Mouse (Mus musculus) hindbrain, embryonic 13.5 days (tissue): ENCODE results near the gene Tuba8. TPM values are rescaled to one million over a fixed set of nuclear protein-coding genes. Genes with fewer than 3 reads are reported as not detected.

Source experiments
- ATAC-seq: fragments of 200-750 bp; cut with Nextera tagmentation; 2 replicates; pipeline ENCODE4 v1.8.0; 2017; ENCODE audit warnings: moderate TSS enrichment; ENCODE audit not compliant: low FRiP score
- H3K27ac ChIP-seq: fragments of 300-500 bp; sonication (generic); 2 replicates; pipeline ENCODE4 v1.5.1; 2015; ENCODE audit warnings: inconsistent platforms, mild to moderate bottlenecking, moderate library complexity
- H3K27me3 ChIP-seq: fragments of 300-500 bp; sonication (generic); 2 replicates; pipeline ENCODE4 v1.6.1; 2015; ENCODE audit warnings: mild to moderate bottlenecking, inconsistent platforms
- H3K36me3 ChIP-seq: fragments of 300-500 bp; sonication (generic); 2 replicates; pipeline ENCODE4 v1.6.1; 2015; ENCODE audit warnings: mild to moderate bottlenecking, inconsistent platforms
- H3K4me1 ChIP-seq: fragments of 300-500 bp; sonication (generic); replicated peaks from 2 replicates; pipeline ENCODE4 v1.6.1; 2015; ENCODE audit warnings: inconsistent platforms
- H3K4me2 ChIP-seq: fragments of 300-500 bp; sonication (generic); 2 replicates; pipeline ENCODE4 v1.6.1; 2015; ENCODE audit warnings: inconsistent platforms, mild to moderate bottlenecking, moderate library complexity
- H3K4me3 ChIP-seq: fragments of 300-500 bp; sonication (generic); 2 replicates; pipeline ENCODE4 v1.5.1; 2015; ENCODE audit warnings: mild to moderate bottlenecking, inconsistent platforms
- H3K9ac ChIP-seq: fragments of 300-500 bp; sonication (generic); 2 replicates; pipeline ENCODE4 v1.6.1; 2015; ENCODE audit warnings: mild to moderate bottlenecking, inconsistent platforms
- H3K9me3 ChIP-seq: fragments of 300-500 bp; sonication (generic); 2 replicates; pipeline ENCODE4 v1.6.1; 2016; ENCODE audit warnings: inconsistent platforms
- WGBS: fragments of 180-500 bp; shearing (Covaris S2); methylation state at CpG from one replicate; pipeline ENCODE4 v1.1.7; 2015; 5-methylcytosine and 5-hydroxymethylcytosine counted together
- polyA plus RNA-seq: library from polyadenylated mRNA; unstranded; fragments of >200 nt; fragmentation: Nextera tagmentation; extraction: Ambion mirVana; gene quantifications from 2 replicates; pipeline ENCODE4 v1.2.1, GENCODE M21; 2015

Gene Tuba8
- polyA plus RNA-seq, 1 experiment from 2014 or later: 0.40 TPM

- Histone ChIP-seq H3K9ac (peak within 1 kb of the TSS; percentile 72), H3K36me3 (no peaks in the 10 kb centered on the region), H3K27me3 (peaks cover 26% of the 10 kb centered on the region), H3K27ac (no peak within 1 kb of the TSS), H3K9me3 (no peaks in the 10 kb centered on the region), H3K4me1 (peaks cover 10% of the 10 kb centered on the region), H3K4me3 (peak within 1 kb of the TSS; percentile 52), H3K4me2 (peak within 1 kb of the TSS; percentile 78)
- ATAC-seq: peak; percentile 91
- 10% methylated on average over 35 of the region's 35 CpGs for WGBS
Measured at GRCm38 (mm10) chr6:121245127-121246036, 34.9 kb downstream of the Tuba8 start, which contains the start of gene Usp18. TSS of gene Usp18 (plus strand) at chr6:121245906.

- Histone ChIP-seq H3K9me3 (no peaks in the 10 kb centered on the region), H3K27me3 (peaks cover 26% of the 10 kb centered on the region), H3K4me3 (peak overlapping the region; percentile 52), H3K27ac (no peak overlapping the region), H3K9ac (peak overlapping the region; percentile 72), H3K4me2 (peak overlapping the region; percentile 78), H3K4me1 (peaks cover 10% of the 10 kb centered on the region), H3K36me3 (no peaks in the 10 kb centered on the region)
- peak; percentile 50; the same call in 1 of the 2 replicates for ATAC-seq
- WGBS: 12% methylated on average over 4 of the region's 4 CpGs
Measured at GRCm38 (mm10) chr6:121246037-121246361, 35.5 kb downstream of the Tuba8 start.

- no peak for ATAC-seq
- Histone ChIP-seq H3K4me3 (no peak overlapping the region), H3K9me3 (no peaks in the 10 kb centered on the region), H3K27me3 (peaks cover 13% of the 10 kb centered on the region), H3K4me1 (peaks cover 6% of the 10 kb centered on the region), H3K9ac (no peak overlapping the region), H3K4me2 (no peak overlapping the region), H3K27ac (no peak overlapping the region), H3K36me3 (no peaks in the 10 kb centered on the region)
- WGBS: 50% methylated on average over 1 of the region's 1 CpGs
Measured at GRCm38 (mm10) chr6:121250406-121250805, 39.9 kb downstream of the Tuba8 start.

- 73% methylated on average over 5 of the region's 5 CpGs for WGBS
- Histone ChIP-seq H3K9ac (no peak overlapping the region), H3K9me3 (no peaks in the 10 kb centered on the region), H3K4me1 (no peaks in the 10 kb centered on the region), H3K27ac (no peak overlapping the region), H3K36me3 (no peaks in the 10 kb centered on the region), H3K4me2 (no peak overlapping the region), H3K4me3 (no peak overlapping the region), H3K27me3 (peaks cover 13% of the 10 kb centered on the region)
- ATAC-seq: no peak
Measured at GRCm38 (mm10) chr6:121251256-121251655, 40.8 kb downstream of the Tuba8 start.

- no peak overlapping the region for H3K4me3 ChIP-seq
- H3K9ac ChIP-seq: no peak overlapping the region
- no peak overlapping the region for H3K27ac ChIP-seq
- H3K9me3 ChIP-seq: 0 out of 2 replicates have a peak, but pooled peaks cover 2% of the 10 kb centered on the region
- H3K27me3 ChIP-seq: no peaks in the 10 kb centered on the region
- no peaks in the 10 kb centered on the region for H3K4me1 ChIP-seq
- no peak for ATAC-seq
- H3K4me2 ChIP-seq: no peak overlapping the region
- 33% methylated on average over 9 of the region's 9 CpGs for WGBS
- no peaks in the 10 kb centered on the region for H3K36me3 ChIP-seq
Measured at GRCm38 (mm10) chr6:121260548-121260947, 50.1 kb downstream of the Tuba8 start.

- no peak overlapping the region for H3K4me2 ChIP-seq
- no peak for ATAC-seq
- no peak overlapping the region for H3K27ac ChIP-seq
- H3K36me3 ChIP-seq: no peaks in the 10 kb centered on the region
- H3K27me3 ChIP-seq: no peaks in the 10 kb centered on the region
- H3K4me3 ChIP-seq: no peak overlapping the region
- 0 out of 2 replicates have a peak, but pooled peaks cover 9% of the 10 kb centered on the region for H3K9me3 ChIP-seq
- 81% methylated on average over 8 of the region's 8 CpGs for WGBS
- no peak overlapping the region for H3K9ac ChIP-seq
- H3K4me1 ChIP-seq: no peaks in the 10 kb centered on the region
Measured at GRCm38 (mm10) chr6:121261233-121261632, 50.7 kb downstream of the Tuba8 start.

- no peaks in the 10 kb centered on the region for H3K27me3 ChIP-seq
- 95% methylated on average over 10 of the region's 10 CpGs for WGBS
Measured at GRCm38 (mm10) chr6:121262004-121262403, 51.5 kb downstream of the Tuba8 start.

GRCm38 (mm10) chr6:121262496-121262895 lies 52.0 kb downstream of the Tuba8 start:
- Histone ChIP-seq H3K9ac (no peak overlapping the region), H3K9me3 (0 out of 2 replicates have a peak, but pooled peaks cover 8% of the 10 kb centered on the region), H3K36me3 (no peaks in the 10 kb centered on the region), H3K4me1 (no peaks in the 10 kb centered on the region), H3K27ac (no peak overlapping the region), H3K4me2 (no peak overlapping the region), H3K27me3 (no peaks in the 10 kb centered on the region), H3K4me3 (no peak overlapping the region)
- no peak for ATAC-seq
- WGBS: 92% methylated on average over 11 of the region's 11 CpGs

More at GRCm38 (mm10) chr6:121262004-121262403, 51.5 kb downstream of the Tuba8 start:
- Histone ChIP-seq H3K4me1 (no peaks in the 10 kb centered on the region), H3K9me3 (0 out of 2 replicates have a peak, but pooled peaks cover 9% of the 10 kb centered on the region), H3K4me2 (no peak overlapping the region), H3K36me3 (no peaks in the 10 kb centered on the region), H3K9ac (no peak overlapping the region), H3K4me3 (no peak overlapping the region), H3K27ac (no peak overlapping the region)
- ATAC-seq: no peak

GRCm38 (mm10) chr6:121270156-121270555 lies 59.7 kb downstream of the Tuba8 start:
- 86% methylated on average over 6 of the region's 6 CpGs for WGBS
- Histone ChIP-seq H3K27me3 (no peaks in the 10 kb centered on the region), H3K27ac (no peak overlapping the region), H3K4me3 (no peak overlapping the region), H3K9ac (no peak overlapping the region), H3K9me3 (0 out of 2 replicates have a peak, but pooled peaks cover 6% of the 10 kb centered on the region), H3K36me3 (no peaks in the 10 kb centered on the region), H3K4me2 (no peak overlapping the region), H3K4me1 (peaks cover 2% of the 10 kb centered on the region; the same call in 1 of the 2 replicates)
- no peak for ATAC-seq

GRCm38 (mm10) chr6:121271707-121272074 lies 61.2 kb downstream of the Tuba8 start:
- 17% methylated on average over 4 of the region's 4 CpGs for WGBS
- ATAC-seq: peak; percentile 53; the same call in 1 of the 2 replicates

GRCm38 (mm10) chr6:121272075-121272800 lies 61.7 kb downstream of the Tuba8 start:
- H3K4me2 ChIP-seq: peak overlapping the region; percentile 61
- peak; percentile 95 for ATAC-seq
- H3K4me3 ChIP-seq: peak overlapping the region; percentile 42
- H3K9me3 ChIP-seq: no peaks in the 10 kb centered on the region
- H3K9ac ChIP-seq: peak overlapping the region; percentile 53; the same call in 1 of the 2 replicates
- peak overlapping the region; percentile 85 for H3K27ac ChIP-seq
- H3K27me3 ChIP-seq: no peaks in the 10 kb centered on the region
- H3K4me1 ChIP-seq: peaks cover 2% of the 10 kb centered on the region; the same call in 1 of the 2 replicates
- WGBS: 17% methylated on average over 17 of the region's 17 CpGs
- H3K36me3 ChIP-seq: no peaks in the 10 kb centered on the region

More at GRCm38 (mm10) chr6:121271707-121272074, 61.2 kb downstream of the Tuba8 start:
- Histone ChIP-seq H3K4me2 (peak overlapping the region; percentile 61), H3K27me3 (no peaks in the 10 kb centered on the region), H3K4me1 (peaks cover 2% of the 10 kb centered on the region; the same call in 1 of the 2 replicates), H3K27ac (no peak overlapping the region), H3K9ac (no peak overlapping the region), H3K36me3 (no peaks in the 10 kb centered on the region), H3K4me3 (no peak overlapping the region), H3K9me3 (no peaks in the 10 kb centered on the region)

GRCm38 (mm10) chr6:121274356-121274755 lies 63.9 kb downstream of the Tuba8 start:
- no peak for ATAC-seq

More at GRCm38 (mm10) chr6:121274356-121274755, 63.9 kb downstream of the Tuba8 start:
- H3K4me1 ChIP-seq: peaks cover 2% of the 10 kb centered on the region; the same call in 1 of the 2 replicates
- H3K36me3 ChIP-seq: no peaks in the 10 kb centered on the region
- no peaks in the 10 kb centered on the region for H3K9me3 ChIP-seq
- H3K4me3 ChIP-seq: no peak overlapping the region
- H3K4me2 ChIP-seq: no peak overlapping the region
- H3K27ac ChIP-seq: no peak overlapping the region
- H3K27me3 ChIP-seq: 0 out of 2 replicates have a peak, but pooled peaks cover 3% of the 10 kb centered on the region
- H3K9ac ChIP-seq: no peak overlapping the region
- 89% methylated on average over 3 of the region's 3 CpGs for WGBS
